Mouse (Mus musculus) kidney, adult 9 months (tissue): ENCODE measurements around the gene Herc6.
A peak's percentile ranks its signal among the peaks of the same experiment; 100 is the strongest.
"Not testable (repeated sequence)": the region's sequence is repeated elsewhere in the genome, so short reads cannot be mapped to it uniquely, and the experiment has no call there.

ENCODE experiments used
- DNase-seq: peaks from one replicate; pipeline ENCODE4 v3.0.0; 2022

The Herc6 gene

DNA sequence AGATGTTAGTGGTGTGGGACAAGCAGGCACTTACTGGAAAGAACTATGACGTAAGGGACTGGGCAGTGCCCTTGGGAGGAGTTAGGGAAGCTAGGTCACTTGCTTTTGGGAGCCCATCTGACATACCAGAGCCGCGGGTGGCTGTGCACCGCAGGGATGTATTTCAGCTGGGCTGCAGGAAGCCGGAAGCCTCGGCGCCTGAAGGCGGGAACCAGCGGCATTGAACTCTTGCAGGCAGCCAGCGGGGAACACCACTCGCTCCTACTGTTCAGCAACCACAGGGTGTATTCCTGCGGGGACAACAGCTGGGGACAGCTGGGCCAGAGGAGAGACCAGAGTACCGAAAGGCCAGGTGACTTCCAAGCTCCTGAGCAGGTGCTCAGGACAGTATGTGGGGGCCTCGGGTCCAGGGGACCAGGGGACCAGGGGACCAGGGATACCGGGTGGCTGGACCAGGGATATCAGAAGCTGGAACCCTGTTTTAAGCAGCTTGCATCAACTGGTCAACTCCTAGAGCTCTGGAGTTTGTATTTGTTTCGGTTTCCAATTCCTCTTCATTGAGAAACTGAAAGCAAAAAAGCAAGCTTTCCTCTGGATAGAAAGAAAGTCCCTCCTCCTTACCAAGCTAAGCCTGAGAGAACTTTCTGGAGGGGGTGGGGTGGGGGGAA is at the start of gene Herc6:
TSS of gene Herc6 (plus strand) at position 120 of the 668 bp plus-strand sequence.
- DNase-seq: peak; percentile 81

GRCm38 (mm10) chr6:57531011-57531410 is 49.8 kb upstream of the Herc6 start:
- DNase-seq: no peak

- DNase-seq: no peak
Measured at GRCm38 (mm10) chr6:57531441-57531840, 49.4 kb upstream of the Herc6 start.

DNA sequence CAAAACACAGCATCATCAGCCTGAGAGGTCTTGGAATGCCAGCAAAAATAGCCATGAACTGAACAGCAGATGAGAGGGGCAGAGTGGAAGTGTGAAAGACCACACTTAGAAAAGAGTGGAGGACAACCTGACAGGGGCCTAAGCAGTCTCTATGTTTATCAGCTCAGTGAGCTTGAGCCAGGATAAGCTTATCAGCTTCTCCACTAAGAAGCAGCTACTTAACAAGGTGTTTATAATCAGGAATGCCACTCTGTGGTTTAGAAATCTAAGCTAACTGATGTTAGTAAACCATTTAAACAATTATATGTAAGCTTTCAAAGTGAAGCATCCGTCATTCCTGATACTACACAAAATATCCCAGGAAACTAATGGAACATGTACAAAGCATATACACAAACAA is 48.8 kb upstream of the Herc6 start:
- no peak for DNase-seq

DNA sequence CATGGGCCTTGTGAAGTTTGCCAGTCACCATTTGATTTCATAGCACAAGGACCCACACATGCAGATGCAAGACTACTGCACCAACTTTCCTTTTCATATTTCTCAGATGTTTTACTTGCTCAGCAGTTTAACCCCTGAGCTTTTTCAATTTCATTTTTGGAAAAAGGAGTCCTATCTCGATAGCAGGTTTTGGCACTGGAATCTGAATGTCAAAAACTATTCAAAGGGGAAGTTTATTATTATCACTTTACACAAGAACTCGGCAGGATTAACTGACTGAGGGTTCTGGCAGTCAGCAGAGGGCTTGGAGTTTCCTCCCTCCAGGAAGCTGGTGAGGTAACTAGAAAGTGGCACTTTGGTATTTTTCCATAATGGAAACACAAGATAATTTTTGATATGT is 47.4 kb upstream of the Herc6 start:
- no peak for DNase-seq

- peak; percentile 31 for DNase-seq
Measured at GRCm38 (mm10) chr6:57534231-57534610, 46.6 kb upstream of the Herc6 start.

DNA sequence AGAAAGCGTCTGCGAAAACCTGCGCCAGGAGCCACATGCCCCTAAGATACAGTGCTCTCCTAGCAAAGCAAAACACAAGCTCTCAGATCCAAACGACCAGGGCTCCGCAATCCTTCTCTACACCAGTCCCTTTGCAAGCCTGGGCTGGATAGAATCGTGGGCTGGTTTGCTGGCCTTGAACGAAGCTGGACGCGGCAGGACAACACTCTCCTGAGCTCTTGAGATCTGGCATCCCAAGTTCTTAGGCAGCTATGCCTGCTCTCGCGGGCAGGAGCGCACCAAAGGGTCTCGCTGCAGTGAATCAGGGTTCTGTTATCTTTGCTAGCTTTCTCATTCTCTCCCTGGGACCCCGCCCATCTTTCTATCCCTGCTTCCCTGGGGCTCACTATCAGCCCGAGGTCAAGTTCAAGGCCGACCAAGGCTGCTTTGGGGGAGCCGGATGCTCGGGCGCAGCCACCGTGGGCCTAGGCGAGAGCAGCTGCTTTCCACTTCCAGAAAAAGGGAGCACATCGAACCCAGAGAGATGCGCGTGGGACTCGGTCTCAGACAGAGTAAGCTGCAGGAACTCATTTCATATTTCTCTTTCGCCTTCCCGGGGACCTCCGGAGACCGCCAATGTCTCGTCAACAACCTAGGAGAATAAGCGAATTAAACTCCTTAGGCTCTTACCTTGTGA is 46.1 kb upstream of the Herc6 start:
- DNase-seq: no peak

DNA sequence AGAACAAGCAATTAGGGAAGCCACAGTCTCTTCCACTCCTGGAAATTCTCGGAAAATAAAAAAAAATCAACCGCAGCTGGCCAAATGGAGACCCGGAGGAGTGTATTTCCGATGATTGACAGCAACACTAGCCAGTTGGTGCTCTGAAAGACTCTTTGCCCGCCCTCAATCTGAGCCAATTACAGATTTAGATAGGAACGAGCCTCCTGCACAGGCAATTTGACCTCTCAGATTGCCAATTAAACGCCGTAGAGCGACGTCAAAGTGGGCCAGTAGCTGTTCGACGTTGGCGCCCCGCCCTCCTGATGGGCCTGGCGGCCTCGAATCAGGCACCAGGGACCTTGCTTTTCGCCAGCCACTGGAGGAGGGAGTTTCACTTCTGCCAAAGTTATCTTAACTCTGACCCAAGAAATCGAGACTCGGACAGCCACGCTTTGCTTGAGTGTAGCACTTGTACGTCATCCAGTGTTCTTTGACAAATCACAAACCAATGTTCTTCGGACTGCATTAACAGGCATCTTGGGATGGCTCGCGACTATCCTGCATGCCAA is 45.3 kb upstream of the Herc6 start, which contains the start of gene Ppm1k:
TSS of gene Ppm1k (minus strand) at position 83 of the 551 bp plus-strand sequence.
- peak; percentile 100 for DNase-seq

DNA sequence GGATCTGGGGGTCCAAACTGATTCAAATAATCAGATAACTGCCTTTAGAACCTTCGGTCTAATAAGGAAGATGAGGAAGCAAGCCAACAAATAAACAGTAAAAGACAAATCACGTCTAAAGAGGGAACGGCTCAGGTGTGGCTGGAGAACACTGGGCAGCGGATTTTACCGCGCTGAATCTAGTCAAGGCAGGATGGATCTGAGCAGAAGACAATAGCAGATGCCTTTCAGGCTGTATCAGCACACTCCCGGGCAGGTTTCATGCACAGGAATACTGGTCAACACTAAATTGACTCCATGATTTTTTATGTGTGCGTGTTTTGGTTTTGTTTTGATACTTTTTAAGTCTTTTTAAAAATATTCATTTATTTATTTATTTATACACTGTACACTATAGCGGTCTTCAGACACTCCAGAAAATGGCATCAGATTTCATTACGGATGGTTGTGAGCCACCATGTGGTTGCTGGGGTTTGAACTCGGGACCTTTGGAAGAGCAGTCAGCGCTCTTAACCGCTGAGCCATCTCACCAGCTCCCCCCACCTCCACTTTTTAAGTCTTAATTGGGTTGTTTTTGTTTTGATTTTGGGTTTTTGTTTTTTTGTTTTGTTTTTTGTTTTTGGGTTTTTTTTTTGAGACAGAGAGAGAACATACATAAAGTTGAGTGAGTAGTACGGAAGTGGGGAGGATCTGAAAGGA is 44.7 kb upstream of the Herc6 start:
- DNase-seq: no peak

GRCm38 (mm10) chr6:57537887-57538286 is 42.9 kb upstream of the Herc6 start:
- no peak for DNase-seq

GRCm38 (mm10) chr6:57540950-57541498 is 39.8 kb upstream of the Herc6 start:
- no peak for DNase-seq

DNA sequence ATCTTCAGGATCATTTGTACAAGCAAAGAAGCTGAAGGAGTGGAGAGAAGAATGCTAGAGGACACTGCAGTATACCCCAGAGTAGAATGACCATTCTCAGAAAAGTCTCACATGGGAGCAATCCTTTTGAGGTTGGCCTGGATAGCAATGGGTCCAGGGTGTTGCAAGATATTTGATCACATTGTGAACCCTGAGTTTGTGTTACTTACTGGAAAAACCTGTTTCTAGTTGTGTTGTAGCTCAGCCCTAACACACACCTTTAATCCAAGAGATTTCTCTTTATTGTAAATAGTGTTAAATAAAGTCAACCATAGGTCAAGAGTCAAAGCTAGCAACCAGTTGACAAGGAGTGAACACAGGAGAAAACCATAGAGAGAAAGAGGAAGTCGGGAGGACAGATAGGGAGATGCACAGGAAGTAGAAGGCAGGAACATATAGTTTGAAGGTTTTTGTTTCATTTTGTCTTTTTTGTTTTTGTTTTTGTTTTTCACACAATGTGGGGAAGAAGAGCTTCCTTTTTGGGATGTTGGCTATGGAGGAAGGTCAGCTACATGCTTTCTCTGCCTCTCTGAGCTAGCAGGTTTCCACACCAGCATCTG is 39.0 kb upstream of the Herc6 start:
- no peak for DNase-seq

DNA sequence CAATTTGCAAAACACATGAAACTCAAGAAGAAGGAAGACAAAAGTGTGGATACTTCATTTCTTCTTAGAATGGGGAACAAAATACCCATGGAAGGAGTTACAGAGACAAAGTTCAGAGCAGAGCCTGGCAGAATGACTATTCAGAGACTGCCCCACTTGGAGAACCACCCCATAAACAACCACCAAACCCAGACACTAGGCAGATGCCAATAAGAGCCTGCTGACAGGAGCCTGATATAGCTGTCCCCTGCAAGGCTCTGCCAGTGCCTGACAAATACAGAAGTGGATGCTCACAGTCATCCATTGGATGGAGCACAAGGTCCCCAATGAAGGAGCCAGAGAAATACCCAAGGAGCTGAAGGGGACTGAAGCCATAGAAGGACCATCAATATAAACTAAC is 37.2 kb upstream of the Herc6 start:
- not testable (repeated sequence) for DNase-seq

- peak; percentile 56 for DNase-seq
Measured at GRCm38 (mm10) chr6:57544866-57545265, 35.9 kb upstream of the Herc6 start.

DNA sequence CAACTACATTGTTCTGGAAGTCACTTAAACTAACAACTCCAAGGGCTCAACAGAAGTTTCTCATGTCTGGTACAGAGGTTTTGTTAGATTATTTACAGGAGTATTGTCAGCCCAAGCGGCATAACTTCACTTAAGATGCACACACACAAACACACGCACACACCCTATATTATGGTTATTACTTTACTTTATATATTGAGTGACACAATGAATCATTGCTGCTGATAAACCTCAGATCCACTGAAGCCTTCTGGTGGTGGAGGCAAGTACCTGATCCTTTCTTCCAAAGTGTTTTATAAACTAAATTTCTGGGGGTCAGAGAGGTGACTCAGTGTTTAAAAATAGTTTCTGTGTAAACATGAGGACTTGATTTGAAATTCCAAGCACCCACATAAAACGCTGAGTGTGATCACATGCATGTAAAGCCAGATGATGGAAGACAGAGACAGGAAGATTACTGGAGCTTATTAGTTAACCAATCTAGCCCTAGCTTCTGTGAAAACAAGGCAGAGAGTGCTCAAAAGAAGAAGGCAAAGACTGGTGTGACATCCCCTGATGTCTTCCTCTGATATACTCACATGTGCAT is 29.5 kb upstream of the Herc6 start:
- DNase-seq: no peak

GRCm38 (mm10) chr6:57557796-57558317 is 22.9 kb upstream of the Herc6 start:
- no peak for DNase-seq

- DNase-seq: no peak
Measured at GRCm38 (mm10) chr6:57563454-57563853, 17.3 kb upstream of the Herc6 start.

DNA sequence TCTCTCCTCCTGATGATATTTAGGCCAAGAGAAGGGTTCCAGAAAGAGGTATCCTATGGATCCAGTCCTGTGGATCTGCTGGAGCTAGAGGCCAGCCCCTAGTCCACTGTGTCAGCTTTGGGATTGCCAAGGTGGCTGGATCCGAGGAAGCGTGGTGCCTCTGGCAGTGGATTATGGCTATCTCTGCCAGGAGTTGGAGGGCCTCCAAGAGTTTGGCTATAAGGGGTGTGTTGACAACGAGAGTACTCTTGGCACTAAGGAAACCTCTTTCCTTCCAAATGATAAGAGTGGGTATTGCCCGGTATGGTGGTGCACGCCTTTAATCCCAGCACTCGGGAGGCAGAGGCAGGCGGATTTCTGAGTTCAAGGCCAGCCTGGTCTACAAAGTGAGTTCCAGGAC is 15.3 kb upstream of the Herc6 start:
- DNase-seq: no peak

- DNase-seq: no peak
Measured at GRCm38 (mm10) chr6:57567630-57568029, 13.2 kb upstream of the Herc6 start.

GRCm38 (mm10) chr6:57570170-57570974 is 10.4 kb upstream of the Herc6 start:
- DNase-seq: peak; percentile 75

DNA sequence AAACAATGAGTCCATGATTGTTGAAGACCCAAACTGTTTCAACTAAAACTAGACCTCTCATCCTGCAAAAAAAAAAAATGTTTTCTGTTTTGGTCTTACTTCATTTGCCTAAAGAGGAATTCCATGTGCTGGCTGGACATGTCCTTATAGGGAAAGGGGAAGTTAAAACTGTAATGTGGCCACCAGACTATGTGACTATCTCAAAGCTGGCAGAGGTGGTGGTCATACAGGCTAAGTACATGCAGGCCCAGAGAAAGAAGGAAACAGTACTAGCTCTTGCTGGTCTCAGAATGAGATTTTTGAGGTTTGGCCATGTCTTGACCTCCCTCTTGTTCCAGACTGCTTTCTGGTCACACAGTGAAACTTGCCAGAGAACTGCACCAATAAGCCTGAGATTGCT is 9.2 kb upstream of the Herc6 start:
- no peak for DNase-seq
